ENCODE assay signal across 17 mouse cellular contexts in genomic region chr5:121333976-121334375, GRCm38 (mm10). TPM values are rescaled to one million over a fixed set of nuclear protein-coding genes. Genes with fewer than 3 reads are reported as not detected.
DNase-seq lines count a peak whose midpoint lies in the region; TF ChIP-seq lines count a peak whose summit lies in the region.
"Had no signal": no experiment of that assay in that cellular context is flagged by ENCODE, and none has a peak within 500 bp of the region (broad histone marks: within the 10 kb centered on the region; RNA-seq: fewer than 3 reads in every experiment).

No protein-coding gene starts in this region.

- H3K9ac ChIP-seq in liver, adult 2 months (ENCODE audit: low read depth, low read length) = peak overlapping the region; percentile 12
- H3K9ac ChIP-seq: embryonic facial prominence, embryonic 12.5 days; forebrain, embryonic 15.5 days; heart, embryonic 13.5 days had no signal

- peaks cover 19% of the 10 kb centered on the region for H3K4me1 ChIP-seq in liver, adult 2 months (ENCODE audit: control insufficient read depth, insufficient read depth, low read length)
- peaks cover 7% of the 10 kb centered on the region; the same call in 1 of the 2 replicates for H3K4me1 ChIP-seq in thymus, adult 2 months (replicated peaks; ENCODE audit: control insufficient read depth, insufficient read depth, low read length)
- H3K4me1 ChIP-seq: embryonic facial prominence, embryonic 12.5 days; heart, embryonic 13.5 days had no signal

- no peak overlapping the region for H3K4me3 ChIP-seq in liver, adult 2 months (ENCODE audit: insufficient read depth, low read depth, low read length)
- H3K4me3 ChIP-seq in thymus, adult 2 months (ENCODE audit: control insufficient read depth, insufficient read depth, low read length) = no peak overlapping the region
- H3K4me3 ChIP-seq: embryonic facial prominence, embryonic 12.5 days; forebrain, embryonic 15.5 days; heart, embryonic 13.5 days had no signal

- H3K79me2 ChIP-seq in liver, adult 2 months (ENCODE audit: control insufficient read depth, insufficient read depth, low read length) = no peaks in the 10 kb centered on the region

- peak overlapping the region; percentile 98 for H3K27ac ChIP-seq in liver, adult 2 months (replicated peaks; ENCODE audit: insufficient read depth, low read depth, low read length)
- H3K27ac ChIP-seq in thymus, adult 2 months (ENCODE audit: control insufficient read depth, insufficient read depth, low read length) = no peak overlapping the region
- H3K27ac ChIP-seq: embryonic facial prominence, embryonic 12.5 days; forebrain, embryonic 15.5 days; heart, embryonic 13.5 days had no signal

- 29% methylated on average over 9 of the region's 9 CpGs for WGBS in liver, adult 2 months
- 97% methylated on average over 9 of the region's 9 CpGs for WGBS in thymus, adult 2 months

- TF ChIP-seq CTCF in liver, adult 2 months (IDR thresholded peaks at IDR 0.05; ENCODE audit: low read depth, low read length) = no peak
- no peak for TF ChIP-seq CTCF in thymus, adult 2 months (IDR thresholded peaks at IDR 0.05; ENCODE audit: borderline replicate concordance, control insufficient read depth, extremely low read depth, insufficient read depth, low read length, poor library complexity)

- H3K27me3 ChIP-seq in liver, adult 2 months (ENCODE audit: control insufficient read depth, insufficient read depth, low read length) = no peaks in the 10 kb centered on the region
- no peaks in the 10 kb centered on the region for H3K27me3 ChIP-seq in thymus, adult 2 months (ENCODE audit: control insufficient read depth, insufficient read depth, low read length)
- H3K27me3 ChIP-seq: embryonic facial prominence, embryonic 12.5 days; forebrain, embryonic 15.5 days; heart, embryonic 13.5 days had no signal

- peaks cover 3% of the 10 kb centered on the region; the same call in 1 of the 2 replicates for H3K36me3 ChIP-seq in liver, adult 2 months (ENCODE audit: control insufficient read depth, insufficient read depth, low read length)
- H3K36me3 ChIP-seq in thymus, adult 2 months (ENCODE audit: control insufficient read depth, insufficient read depth, low read length) = peaks cover 59% of the 10 kb centered on the region

- TF ChIP-seq POLR2A in liver, adult 2 months (IDR thresholded peaks at IDR 0.05; ENCODE audit: extremely low read depth, insufficient read depth, low read length) = no peak
- TF ChIP-seq POLR2A in thymus, adult 2 months (IDR thresholded peaks at IDR 0.05; ENCODE audit: control insufficient read depth, extremely low read depth, insufficient read depth, low read length, poor library complexity) = no peak

- DNase-seq in kidney, adult 18-20 months = peak; percentile 41
- DNase-seq in kidney, postnatal 10 days = no peak
- DNase-seq in liver, adult 2 months (ENCODE audit: extremely low read depth, low read depth, low spot score) = peak; percentile 99
- DNase-seq in liver = no peak
- peak; percentile 46 for DNase-seq in kidney, postnatal 14 days
- peak; percentile 57 for DNase-seq in yolk sac, embryonic 10.5 days (ENCODE audit: low spot score)
- DNase-seq in thymus, adult 2 months = no peak
- DNase-seq: adrenal gland, postnatal 10 days; cerebellum, adult 11-12 months; cerebellum, adult 9-10 months; cerebellum, postnatal 25 days; gastrocnemius, postnatal 36 days; heart, adult 11 months; heart, postnatal 36 days had no signal

RNA-seq across cellular contexts. Expression of gene Trafd1, which starts 51.5 kb away (rescaled TPM):
- total RNA-seq in liver, adult 2 months (2014; rRNA removed) = 49.5 and 53.7 TPM in 2 replicates
- 53.2 and 67.0 TPM in 2 replicates for polyA plus RNA-seq in liver, adult 2 months (2012; rRNA removed)
- polyA plus RNA-seq in thymus, adult 2 months (2012; rRNA removed) = 95.3 and 117 TPM in 2 replicates

Comparison
In these comparisons a context has a peak if more than half of its experiments do, and no peak if none do; other contexts are left out.
1. DNase-seq: peak in kidney, adult 18-20 months (single experiment), liver, adult 2 months (single experiment), kidney, postnatal 14 days (single experiment) and yolk sac, embryonic 10.5 days (single experiment); none in kidney, postnatal 10 days (single experiment), liver (single experiment) and thymus, adult 2 months (single experiment).